Mouse (Mus musculus): ENCODE measurements around the gene Tex44.

DNA sequence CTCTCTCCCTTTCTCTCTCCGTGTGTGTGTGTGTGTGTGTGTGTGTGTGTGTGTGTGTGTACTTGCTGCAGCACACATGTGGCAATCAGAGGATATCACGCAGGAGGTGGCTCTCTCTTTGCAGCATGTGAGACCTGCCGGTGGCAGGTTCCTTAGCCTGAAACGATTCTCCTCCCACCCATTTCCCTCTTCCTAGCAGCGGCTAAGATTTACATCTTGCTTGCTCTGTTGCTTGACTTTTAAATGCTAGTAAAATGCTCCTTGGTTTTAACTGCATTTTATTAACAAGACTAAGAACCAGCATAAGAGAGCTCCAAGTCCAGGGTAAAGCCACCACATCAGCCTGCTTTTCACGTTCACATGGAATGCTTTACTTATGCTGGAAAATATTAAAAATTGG is 47.5 kb upstream of the Tex44 start:
- TF ChIP-seq CTCF (IDR thresholded peaks at IDR 0.05; ENCODE audit: insufficient read depth, low read length) = no peak
- no peak for TF ChIP-seq POLR2A (IDR thresholded peaks at IDR 0.05; ENCODE audit: borderline replicate concordance, extremely low read depth, low read depth, low read length)

Data from lung, adult 2 months (tissue).